Comparison of ENCODE assay signal across 13 mouse cellular contexts in the genomic region with DNA sequence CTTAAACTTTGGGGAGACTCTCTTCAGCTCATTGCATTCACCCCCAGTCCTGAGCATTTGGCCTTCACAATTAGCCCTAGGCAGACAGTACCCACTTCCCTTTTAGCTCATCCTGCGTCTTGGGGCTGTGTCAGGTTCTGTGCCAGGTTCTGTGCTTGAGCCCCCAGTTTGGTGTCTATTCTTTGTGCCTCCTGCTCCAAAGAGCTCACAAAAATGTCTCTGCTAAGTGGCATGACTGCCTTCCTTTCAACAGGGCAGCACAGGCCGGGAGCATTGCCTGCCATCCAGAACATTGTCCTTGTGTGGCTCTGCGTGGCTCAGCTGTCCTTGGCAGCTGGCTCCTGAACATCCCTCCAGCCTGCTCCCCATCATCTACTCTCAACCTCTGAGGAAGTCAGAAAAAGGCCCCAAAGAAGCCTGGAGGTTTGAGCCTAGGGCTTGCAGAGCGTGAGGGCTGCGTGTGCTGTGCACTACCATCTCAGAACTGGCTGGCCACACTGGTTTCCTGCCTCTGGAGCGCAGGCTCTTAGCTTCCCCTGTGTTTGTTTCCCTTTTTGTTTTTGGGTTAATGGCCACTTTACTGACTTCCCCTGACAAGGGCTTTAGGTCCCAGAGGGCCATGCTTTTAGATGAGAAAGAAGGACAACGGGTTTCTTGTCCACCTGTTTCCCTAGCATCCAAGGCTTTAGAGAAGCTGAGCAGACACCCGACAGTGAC. TPM values are rescaled to one million over a fixed set of nuclear protein-coding genes. Genes with fewer than 3 reads are reported as not detected.
A peak's percentile ranks its signal among the peaks of the same experiment; 100 is the strongest.
DNase-seq lines count a peak whose midpoint lies in the region; ATAC-seq and TF ChIP-seq lines count a peak whose summit lies in the region.
"Had no signal": no experiment of that assay in that cellular context is flagged by ENCODE, and none has a peak within 500 bp of the region (broad histone marks: within the 10 kb centered on the region; RNA-seq: fewer than 3 reads in every experiment).

No protein-coding gene starts in this region.

- H3K4me1 ChIP-seq in heart, embryonic 16.5 days (ENCODE audit: control insufficient read depth, insufficient read depth, low read length): peaks cover 12% of the 10 kb centered on the region
- peaks cover 34% of the 10 kb centered on the region for H3K4me1 ChIP-seq in lung, embryonic 16.5 days (replicated peaks; ENCODE audit: control insufficient read depth, insufficient read depth, low read length)
- peaks cover 20% of the 10 kb centered on the region for H3K4me1 ChIP-seq in cortical plate, adult 2 months (ENCODE audit: control insufficient read depth, insufficient read depth, low read length)
- peaks cover 94% of the 10 kb centered on the region for H3K4me1 ChIP-seq in megakaryocyte, embryonic 14.5 days

- no peak for ATAC-seq in heart, embryonic 16.5 days (replicated peaks; ENCODE audit: extremely low read depth, insufficient read depth, low FRiP score)
- ATAC-seq in lung, embryonic 16.5 days (ENCODE audit: low read depth): no peak

- intact Hi-C loops in heart, postnatal 14 days (cut with DNase I): no loop called here

- DNase-seq in heart, postnatal 14 days: no peak
- DNase-seq in lung, postnatal 36 days: no peak
- no peak for DNase-seq in left cerebral cortex, adult 18-20 months (ENCODE audit: low spot score in 2 of 2)
- DNase-seq in spleen, postnatal 14 days (ENCODE audit: low spot score in 2 of 2): no peak
- DNase-seq: right cerebral cortex, postnatal 4 days had no signal

- no peak for TF ChIP-seq POLR2A in cortical plate, adult 2 months (IDR thresholded peaks at IDR 0.05; ENCODE audit: extremely low read depth, insufficient read depth, low read length)

- no peak overlapping the region for H3K4me3 ChIP-seq in heart, embryonic 16.5 days (ENCODE audit: low read length)
- no peak overlapping the region for H3K4me3 ChIP-seq in lung, embryonic 16.5 days (ENCODE audit: low read length)
- H3K4me3 ChIP-seq in cortical plate, adult 2 months (ENCODE audit: insufficient read depth, low read length): no peak overlapping the region
- H3K4me3 ChIP-seq in megakaryocyte, embryonic 14.5 days (replicated peaks): peak overlapping the region; percentile 83
- H3K4me3 ChIP-seq: limb, embryonic 15.5 days; myocyte had no signal

- no peak overlapping the region for H3K4me2 ChIP-seq in heart, embryonic 16.5 days (ENCODE audit: low read depth, low read length)
- no peak overlapping the region for H3K4me2 ChIP-seq in lung, embryonic 16.5 days (ENCODE audit: low read depth, low read length)
- H3K4me2 ChIP-seq: limb, embryonic 15.5 days had no signal

- 71% methylated on average over 8 of the region's 8 CpGs for WGBS in heart, embryonic 16.5 days
- 72% methylated on average over 8 of the region's 8 CpGs for WGBS in lung, embryonic 16.5 days

- no peaks in the 10 kb centered on the region; the same call in 1 of the 2 replicates for H3K27me3 ChIP-seq in heart, embryonic 16.5 days (ENCODE audit: control insufficient read depth, insufficient read depth, low read length)
- H3K27me3 ChIP-seq in lung, embryonic 16.5 days (ENCODE audit: control insufficient read depth, insufficient read depth, low read depth, low read length): no peaks in the 10 kb centered on the region
- H3K27me3 ChIP-seq in megakaryocyte, embryonic 14.5 days (replicated peaks): no peaks in the 10 kb centered on the region
- H3K27me3 ChIP-seq: limb, embryonic 15.5 days had no signal

- no peak overlapping the region for H3K9ac ChIP-seq in heart, embryonic 16.5 days (ENCODE audit: low read length)
- H3K9ac ChIP-seq in lung, embryonic 16.5 days (ENCODE audit: low read length): no peak overlapping the region
- H3K9ac ChIP-seq: limb, embryonic 15.5 days had no signal

- peaks cover 4% of the 10 kb centered on the region for H3K36me3 ChIP-seq in heart, embryonic 16.5 days (ENCODE audit: control insufficient read depth, insufficient read depth)
- H3K36me3 ChIP-seq in lung, embryonic 16.5 days (ENCODE audit: control insufficient read depth, insufficient read depth, low read length): no peaks in the 10 kb centered on the region
- peaks cover 13% of the 10 kb centered on the region for H3K36me3 ChIP-seq in megakaryocyte, embryonic 14.5 days (replicated peaks; ENCODE audit: low read length)
- H3K36me3 ChIP-seq: limb, embryonic 15.5 days had no signal

- TF ChIP-seq CTCF in cortical plate, adult 2 months (IDR thresholded peaks at IDR 0.05; ENCODE audit: extremely low read depth, insufficient read depth, low read length): no peak

- peak overlapping the region; percentile 3; the same call in 1 of the 2 replicates for H3K27ac ChIP-seq in heart, embryonic 16.5 days (ENCODE audit: low read length)
- peak overlapping the region; percentile 77 for H3K27ac ChIP-seq in lung, embryonic 16.5 days (ENCODE audit: low read length)
- H3K27ac ChIP-seq in cortical plate, adult 2 months (ENCODE audit: insufficient read depth, low read length): peak overlapping the region; percentile 85; the same call in 1 of the 2 replicates
- H3K27ac ChIP-seq: limb, embryonic 15.5 days had no signal

- no peaks in the 10 kb centered on the region for H3K9me3 ChIP-seq in heart, embryonic 16.5 days (replicated peaks; ENCODE audit: control insufficient read depth, low read length)
- H3K9me3 ChIP-seq in lung, embryonic 16.5 days (ENCODE audit: control insufficient read depth, low read length): no peaks in the 10 kb centered on the region
- no peaks in the 10 kb centered on the region for H3K9me3 ChIP-seq in megakaryocyte, embryonic 14.5 days
- H3K9me3 ChIP-seq: limb, embryonic 15.5 days had no signal

RNA-seq across cellular contexts. Expression of a gene that starts 34.7 kb away (rescaled TPM):
- 15.1 and 16.5 TPM in 2 replicates for polyA plus RNA-seq in heart, embryonic 16.5 days (2015; fragmentation: Nextera tagmentation; extraction: Ambion mirVana)
- total RNA-seq in heart, postnatal 14 days (2021): 10 to 100 TPM; 11.9 to 12.9 TPM
- 16.4 and 16.9 TPM in 2 replicates for polyA plus RNA-seq in lung, embryonic 16.5 days (2015; fragmentation: Nextera tagmentation; extraction: Ambion mirVana)
- 15.4 and 15.7 TPM in 2 replicates for polyA plus RNA-seq in cortical plate, adult 2 months (2012; rRNA removed)
- polyA plus RNA-seq in megakaryocyte, embryonic 14.5 days (2012; ENCODE audit: insufficient read depth, low replicate concordance): 5.5 and 11.1 TPM in 2 replicates
- total RNA-seq in left cerebral cortex, adult 18-20 months (2021): 10 to 100 TPM; 10.9 to 14.6 TPM

RNA-seq across cellular contexts. Expression of a gene that starts 46.1 kb away (rescaled TPM):
- not detected in 2 replicates for polyA plus RNA-seq in heart, embryonic 16.5 days (2015; fragmentation: Nextera tagmentation; extraction: Ambion mirVana)
- total RNA-seq in heart, postnatal 14 days (2021): under 1 TPM; 0.41 to 0.65 TPM
- not detected in 2 replicates for polyA plus RNA-seq in lung, embryonic 16.5 days (2015; fragmentation: Nextera tagmentation; extraction: Ambion mirVana)
- 0.06 and 0.23 TPM in 2 replicates for polyA plus RNA-seq in cortical plate, adult 2 months (2012; rRNA removed)
- not detected in 2 replicates for polyA plus RNA-seq in megakaryocyte, embryonic 14.5 days (2012; ENCODE audit: insufficient read depth, low replicate concordance)
- under 1 TPM; 0.47 to 0.93 TPM for total RNA-seq in left cerebral cortex, adult 18-20 months (2021)
- total RNA-seq: MEL had no signal
- polyA plus RNA-seq: heart, embryonic 14.5 days had no signal

Comparison
In these comparisons a context has a peak if more than half of its experiments do, and no peak if none do; other contexts are left out.
1. H3K27ac ChIP-seq: peak in every context shown above with its lines; median percentile 85 in cortical plate, adult 2 months; 77 in lung, embryonic 16.5 days; 3 in heart, embryonic 16.5 days.